Mouse (Mus musculus): ENCODE results near the gene Nenf. TPM values are rescaled to one million over a fixed set of nuclear protein-coding genes. Genes with fewer than 3 reads are reported as not detected.
A peak's percentile ranks its signal among the peaks of the same experiment; 100 is the strongest.

Nenf gene
- polyA plus RNA-seq, 1 experiment, result 143 TPM

GRCm38 (mm10) chr1:191278324-191278723 is 39.7 kb downstream of the Nenf start:
- Histone ChIP-seq H3K4me3 (no peak overlapping the region), H3K36me3 (ENCODE audit: control insufficient read depth, insufficient read depth) (no peaks in the 10 kb centered on the region), H3ac (ENCODE audit: control insufficient read depth, insufficient read length) (no peak overlapping the region), H3K4me2 (ENCODE audit: low read depth) (peak overlapping the region; percentile 65), H3K79me2 (ENCODE audit: control insufficient read depth, insufficient read depth) (no peaks in the 10 kb centered on the region), H3K27me3 (ENCODE audit: control insufficient read depth, insufficient read depth, insufficient read length) (no peaks in the 10 kb centered on the region)
- TF ChIP-seq SRF (IDR thresholded peaks at IDR 0.05; ENCODE audit: control insufficient read depth, insufficient read length, low read depth) (no peak), MAX (IDR thresholded peaks at IDR 0.05; ENCODE audit: low read depth) (no peak), E2F4 (IDR thresholded peaks at IDR 0.05; ENCODE audit: insufficient read depth) (no peak)

- peak overlapping the region; percentile 65 for H3K4me2 ChIP-seq (ENCODE audit: low read depth)
- no peaks in the 10 kb centered on the region for H3K27me3 ChIP-seq (ENCODE audit: control insufficient read depth, insufficient read depth, insufficient read length)
- TF ChIP-seq E2F4 (IDR thresholded peaks at IDR 0.05; ENCODE audit: insufficient read depth) (no peak), MYOG (IDR thresholded peaks at IDR 0.05; ENCODE audit: control insufficient read depth in 1 of 3, insufficient read depth in 1 of 3, insufficient read length in 2 of 3, low read depth in 2 of 3) (peak in 1 of 3 experiments; percentile 23), MYOD1 (IDR thresholded peaks at IDR 0.05; ENCODE audit: control insufficient read depth in 1 of 3, insufficient read length in 2 of 3, low read depth in 2 of 3) (peak in 1 of 3 experiments; percentile 27), POLR2AphosphoS2 (IDR thresholded peaks at IDR 0.05; ENCODE audit: insufficient read length, low read depth) (no peak), MAX (IDR thresholded peaks at IDR 0.05; ENCODE audit: low read depth) (no peak), SRF (IDR thresholded peaks at IDR 0.05; ENCODE audit: control insufficient read depth, insufficient read length, low read depth) (no peak), CEBPB (IDR thresholded peaks at IDR 0.05; ENCODE audit: insufficient read depth, poor library complexity, severe bottlenecking) (peak; percentile 91), USF1 (IDR thresholded peaks at IDR 0.05; ENCODE audit: low read depth) (peak; percentile 82), TCF3 (IDR thresholded peaks at IDR 0.05; ENCODE audit: insufficient read length, low read depth) (no peak)
- H3K36me3 ChIP-seq (ENCODE audit: control insufficient read depth, insufficient read depth), result no peaks in the 10 kb centered on the region
- no peak overlapping the region for H3ac ChIP-seq (ENCODE audit: control insufficient read depth, insufficient read length)
- H3K4me3 ChIP-seq, result no peak overlapping the region
- no peaks in the 10 kb centered on the region for H3K79me2 ChIP-seq (ENCODE audit: control insufficient read depth, insufficient read depth)
These were observed 40.4 kb downstream of the Nenf start for GRCm38 (mm10) chr1:191277549-191278059.

DNA sequence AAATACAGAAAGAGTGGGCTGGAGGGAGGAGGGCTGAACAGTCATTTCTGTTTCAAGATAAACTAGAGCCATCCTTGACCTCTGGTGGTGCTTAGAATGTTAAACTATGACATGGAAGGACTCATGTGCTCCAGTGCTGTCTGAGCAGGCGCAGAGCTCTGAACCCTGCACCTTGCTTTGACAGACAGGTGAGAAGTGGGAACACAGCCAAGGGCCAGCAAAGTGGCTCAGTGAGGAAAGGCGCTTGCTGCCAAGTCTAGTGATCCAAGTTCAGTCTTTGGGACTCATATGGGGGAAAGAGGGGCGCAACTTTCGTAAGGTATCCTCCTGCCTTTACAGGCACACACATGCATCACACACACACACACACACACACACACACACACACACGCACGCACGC is 41.8 kb downstream of the Nenf start:
- Histone ChIP-seq H3K36me3 (ENCODE audit: control insufficient read depth, insufficient read depth) (no peaks in the 10 kb centered on the region), H3K79me2 (ENCODE audit: control insufficient read depth, insufficient read depth) (no peaks in the 10 kb centered on the region), H3K4me3 (no peak overlapping the region), H3K27me3 (ENCODE audit: control insufficient read depth, insufficient read depth, insufficient read length) (no peaks in the 10 kb centered on the region), H3ac (ENCODE audit: control insufficient read depth, insufficient read length) (no peak overlapping the region), H3K4me2 (ENCODE audit: low read depth) (no peak overlapping the region)
- no peak for TF ChIP-seq MAX (IDR thresholded peaks at IDR 0.05; ENCODE audit: low read depth)
- TF ChIP-seq POLR2A (IDR thresholded peaks at IDR 0.05; ENCODE audit: insufficient read length, low read depth), result no peak
- no peak for TF ChIP-seq MYOD1 (IDR thresholded peaks at IDR 0.05; ENCODE audit: control insufficient read depth in 1 of 3, insufficient read length in 2 of 3, low read depth in 2 of 3)
- TF ChIP-seq CEBPB (IDR thresholded peaks at IDR 0.05; ENCODE audit: insufficient read depth, poor library complexity, severe bottlenecking), result no peak
- TF ChIP-seq REST (IDR thresholded peaks at IDR 0.05; ENCODE audit: insufficient read depth, insufficient read length), result no peak
- TF ChIP-seq TCF12 (IDR thresholded peaks at IDR 0.05; ENCODE audit: insufficient read depth, poor library complexity, severe bottlenecking), result no peak
- TF ChIP-seq MYOG (IDR thresholded peaks at IDR 0.05; ENCODE audit: control insufficient read depth in 1 of 3, insufficient read depth in 1 of 3, insufficient read length in 2 of 3, low read depth in 2 of 3), result no peak
- TF ChIP-seq POLR2AphosphoS2 (IDR thresholded peaks at IDR 0.05; ENCODE audit: insufficient read length, low read depth), result no peak
- no peak for TF ChIP-seq E2F4 (IDR thresholded peaks at IDR 0.05; ENCODE audit: insufficient read depth)
- no peak for TF ChIP-seq SRF (IDR thresholded peaks at IDR 0.05; ENCODE audit: control insufficient read depth, insufficient read length, low read depth)

- Histone ChIP-seq H3ac (ENCODE audit: control insufficient read depth, insufficient read length) (no peak overlapping the region), H3K27me3 (ENCODE audit: control insufficient read depth, insufficient read depth, insufficient read length) (no peaks in the 10 kb centered on the region), H3K36me3 (ENCODE audit: control insufficient read depth, insufficient read depth) (no peaks in the 10 kb centered on the region), H3K79me2 (ENCODE audit: control insufficient read depth, insufficient read depth) (no peaks in the 10 kb centered on the region), H3K4me2 (ENCODE audit: low read depth) (no peak overlapping the region), H3K4me3 (no peak overlapping the region)
- TF ChIP-seq E2F4 (IDR thresholded peaks at IDR 0.05; ENCODE audit: insufficient read depth), result no peak
- TF ChIP-seq USF1 (IDR thresholded peaks at IDR 0.05; ENCODE audit: low read depth), result no peak
- no peak for TF ChIP-seq POLR2AphosphoS2 (IDR thresholded peaks at IDR 0.05; ENCODE audit: insufficient read length, low read depth)
- no peak for TF ChIP-seq POLR2A (IDR thresholded peaks at IDR 0.05; ENCODE audit: insufficient read length, low read depth)
- no peak for TF ChIP-seq MAX (IDR thresholded peaks at IDR 0.05; ENCODE audit: low read depth)
- TF ChIP-seq CEBPB (IDR thresholded peaks at IDR 0.05; ENCODE audit: insufficient read depth, poor library complexity, severe bottlenecking), result no peak
These were observed 42.5 kb downstream of the Nenf start for GRCm38 (mm10) chr1:191275527-191275926.

DNA sequence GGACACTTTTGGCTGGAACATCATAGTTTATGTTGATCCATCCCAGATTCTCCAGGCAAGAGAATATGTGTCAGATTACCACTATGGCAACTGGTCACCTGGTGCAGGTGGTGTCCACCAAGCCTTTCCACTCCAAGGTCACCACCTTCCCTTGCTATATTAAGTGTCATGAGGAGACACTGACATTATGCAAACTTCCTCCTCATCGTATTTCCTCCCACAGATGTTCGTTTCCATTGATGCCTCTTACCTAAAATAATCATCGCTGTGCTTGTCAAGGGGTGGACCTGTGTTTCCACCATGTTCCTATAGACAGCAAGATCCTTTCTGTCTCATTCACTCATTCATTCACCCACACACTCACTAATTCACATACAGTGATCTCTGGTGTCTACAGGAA is 45.3 kb downstream of the Nenf start:
- Histone ChIP-seq H3ac (ENCODE audit: control insufficient read depth, insufficient read length) (no peak overlapping the region), H3K36me3 (ENCODE audit: control insufficient read depth, insufficient read depth) (no peaks in the 10 kb centered on the region), H3K79me2 (ENCODE audit: control insufficient read depth, insufficient read depth) (no peaks in the 10 kb centered on the region), H3K4me2 (ENCODE audit: low read depth) (no peak overlapping the region), H3K27me3 (ENCODE audit: control insufficient read depth, insufficient read depth, insufficient read length) (no peaks in the 10 kb centered on the region), H3K4me3 (no peak overlapping the region)
- no peak for TF ChIP-seq E2F4 (IDR thresholded peaks at IDR 0.05; ENCODE audit: insufficient read depth)
- no peak for TF ChIP-seq CEBPB (IDR thresholded peaks at IDR 0.05; ENCODE audit: insufficient read depth, poor library complexity, severe bottlenecking)
- no peak for TF ChIP-seq MYOG (IDR thresholded peaks at IDR 0.05; ENCODE audit: control insufficient read depth in 1 of 3, insufficient read depth in 1 of 3, insufficient read length in 2 of 3, low read depth in 2 of 3)
- TF ChIP-seq POLR2AphosphoS2 (IDR thresholded peaks at IDR 0.05; ENCODE audit: insufficient read length, low read depth), result no peak
- TF ChIP-seq MAX (IDR thresholded peaks at IDR 0.05; ENCODE audit: low read depth), result no peak
- TF ChIP-seq REST (IDR thresholded peaks at IDR 0.05; ENCODE audit: insufficient read depth, insufficient read length), result no peak
- no peak for TF ChIP-seq MYOD1 (IDR thresholded peaks at IDR 0.05; ENCODE audit: control insufficient read depth in 1 of 3, insufficient read length in 2 of 3, low read depth in 2 of 3)
- TF ChIP-seq TCF12 (IDR thresholded peaks at IDR 0.05; ENCODE audit: insufficient read depth, poor library complexity, severe bottlenecking), result no peak
